8 mouse cellular contexts compared by ENCODE assay signal in the genomic region with DNA sequence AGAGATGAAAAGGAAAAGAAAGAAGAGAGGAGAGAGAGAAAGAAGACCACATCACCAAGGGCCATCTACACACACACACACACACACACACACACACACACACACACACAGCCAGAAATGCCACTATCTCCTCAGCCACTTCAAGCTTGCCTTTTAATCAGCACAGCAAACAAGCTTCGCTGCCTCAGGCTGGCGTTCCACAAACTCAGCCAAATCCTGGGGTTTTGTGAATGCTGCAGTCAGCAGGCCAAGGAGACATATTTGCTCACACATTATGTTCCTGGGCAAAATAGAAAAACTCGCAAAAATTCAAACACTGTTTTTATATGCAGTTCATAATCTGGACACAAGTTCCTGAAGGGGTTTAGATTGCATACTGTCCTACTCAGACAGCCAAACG.
DNase-seq lines count a peak whose midpoint lies in the region; ATAC-seq lines count a peak whose summit lies in the region.

No protein-coding gene starts in this region.

- H3K27me3 ChIP-seq in forebrain, embryonic 14.5 days (replicated peaks; ENCODE audit: control insufficient read depth, insufficient read depth, low read length) = no peaks in the 10 kb centered on the region
- H3K27me3 ChIP-seq in forebrain, embryonic 15.5 days = no peaks in the 10 kb centered on the region
- H3K27me3 ChIP-seq in stomach, embryonic 16.5 days (ENCODE audit: control insufficient read depth, insufficient read depth, low read length) = no peaks in the 10 kb centered on the region

- ATAC-seq in forebrain, embryonic 14.5 days = no peak
- no peak for ATAC-seq in forebrain, embryonic 15.5 days (replicated peaks)
- ATAC-seq in stomach, embryonic 16.5 days (ENCODE audit: insufficient read depth, low FRiP score) = no peak

- H3K4me3 ChIP-seq in forebrain, embryonic 14.5 days (ENCODE audit: low read depth, low read length) = no peak overlapping the region
- H3K4me3 ChIP-seq in forebrain, embryonic 15.5 days = no peak overlapping the region
- H3K4me3 ChIP-seq in stomach, embryonic 16.5 days (replicated peaks; ENCODE audit: low read length) = no peak overlapping the region

- WGBS in forebrain, embryonic 14.5 days = 74% methylated on average over 4 of the region's 4 CpGs
- WGBS in forebrain, embryonic 15.5 days = 61% methylated on average over 4 of the region's 4 CpGs
- 40% methylated on average over 4 of the region's 4 CpGs for WGBS in stomach, embryonic 16.5 days

- DNase-seq in forebrain, embryonic 14.5 days (ENCODE audit: low spot score) = peak; percentile 48
- peak; percentile 18 for DNase-seq in layer of hippocampus, adult 11-12 months (ENCODE audit: low spot score)
- DNase-seq in layer of hippocampus, postnatal 25 days (ENCODE audit: extremely low spot score in 1 of 2, low spot score in 1 of 2) = no peak
- peak; percentile 12 for DNase-seq in testis, postnatal 14 days (ENCODE audit: low spot score)
- DNase-seq in testis, postnatal 10 days (ENCODE audit: low spot score) = no peak
- DNase-seq in urinary bladder, postnatal 10 days (ENCODE audit: low spot score) = no peak

- no peaks in the 10 kb centered on the region for H3K36me3 ChIP-seq in forebrain, embryonic 14.5 days (ENCODE audit: control insufficient read depth, insufficient read depth, low read length)
- no peaks in the 10 kb centered on the region for H3K36me3 ChIP-seq in forebrain, embryonic 15.5 days
- no peaks in the 10 kb centered on the region for H3K36me3 ChIP-seq in stomach, embryonic 16.5 days (ENCODE audit: control insufficient read depth, insufficient read depth, low read length)

- no peak overlapping the region for H3K4me2 ChIP-seq in forebrain, embryonic 14.5 days (ENCODE audit: low read length)
- no peak overlapping the region for H3K4me2 ChIP-seq in forebrain, embryonic 15.5 days (replicated peaks)
- H3K4me2 ChIP-seq in stomach, embryonic 16.5 days (ENCODE audit: low read depth, low read length) = no peak overlapping the region

- no peaks in the 10 kb centered on the region for H3K9me3 ChIP-seq in forebrain, embryonic 14.5 days (replicated peaks; ENCODE audit: control insufficient read depth, low read length)
- H3K9me3 ChIP-seq in forebrain, embryonic 15.5 days = no peaks in the 10 kb centered on the region
- no peaks in the 10 kb centered on the region for H3K9me3 ChIP-seq in stomach, embryonic 16.5 days (replicated peaks; ENCODE audit: control insufficient read depth, low read length)

- peaks cover 14% of the 10 kb centered on the region for H3K4me1 ChIP-seq in forebrain, embryonic 14.5 days (ENCODE audit: control insufficient read depth, insufficient read depth, low read length)
- peaks cover 27% of the 10 kb centered on the region for H3K4me1 ChIP-seq in forebrain, embryonic 15.5 days
- H3K4me1 ChIP-seq in stomach, embryonic 16.5 days (ENCODE audit: control insufficient read depth, insufficient read depth, low read length) = peaks cover 27% of the 10 kb centered on the region

- no peak overlapping the region for H3K27ac ChIP-seq in forebrain, embryonic 14.5 days (ENCODE audit: low read depth, low read length)
- no peak overlapping the region for H3K27ac ChIP-seq in forebrain, embryonic 15.5 days (replicated peaks)
- peak overlapping the region; percentile 33; the same call in 1 of the 2 replicates for H3K27ac ChIP-seq in stomach, embryonic 16.5 days (ENCODE audit: low read length)

- H3K9ac ChIP-seq in forebrain, embryonic 14.5 days (ENCODE audit: low read length) = no peak overlapping the region
- no peak overlapping the region for H3K9ac ChIP-seq in forebrain, embryonic 15.5 days (replicated peaks)
- no peak overlapping the region for H3K9ac ChIP-seq in stomach, embryonic 16.5 days (ENCODE audit: low read length)

Comparison
In these comparisons a context has a peak if more than half of its experiments do, and no peak if none do; other contexts are left out.
1. DNase-seq: peak in forebrain, embryonic 14.5 days (single experiment), layer of hippocampus, adult 11-12 months (single experiment) and testis, postnatal 14 days (single experiment); none in layer of hippocampus, postnatal 25 days (0 of 2), testis, postnatal 10 days (single experiment) and urinary bladder, postnatal 10 days (single experiment).